Mouse (Mus musculus): ENCODE data around the gene Ivd.
A peak's percentile ranks its signal among the peaks of the same experiment; 100 is the strongest.

Ivd gene

GRCm38 (mm10) chr2:118907781-118908180, 46.0 kb downstream of the Ivd start:
- DNase-seq (ENCODE audit: low read depth, low spot score) = no peak

- DNase-seq (ENCODE audit: low read depth, low spot score) = no peak
Observed at GRCm38 (mm10) chr2:118909151-118909550, 47.4 kb downstream of the Ivd start.

- no peak for DNase-seq (ENCODE audit: low read depth, low spot score)
Observed at GRCm38 (mm10) chr2:118910605-118911278, 49.0 kb downstream of the Ivd start.

GRCm38 (mm10) chr2:118912706-118913105, 51.0 kb downstream of the Ivd start:
- DNase-seq (ENCODE audit: low read depth, low spot score) = no peak

- DNase-seq (ENCODE audit: low read depth, low spot score) = no peak
Observed at GRCm38 (mm10) chr2:118913551-118914276, 52.0 kb downstream of the Ivd start.

- no peak for DNase-seq (ENCODE audit: low read depth, low spot score)
Observed at GRCm38 (mm10) chr2:118914685-118915084, 52.9 kb downstream of the Ivd start.

- DNase-seq (ENCODE audit: low read depth, low spot score) = no peak
Observed at GRCm38 (mm10) chr2:118916436-118916835, 54.7 kb downstream of the Ivd start.

- DNase-seq (ENCODE audit: low read depth, low spot score) = no peak
Observed at GRCm38 (mm10) chr2:118918543-118918942, 56.8 kb downstream of the Ivd start.

- no peak for DNase-seq (ENCODE audit: low read depth, low spot score)
Observed at GRCm38 (mm10) chr2:118920428-118920827, 58.7 kb downstream of the Ivd start.

GRCm38 (mm10) chr2:118925952-118926351, 64.2 kb downstream of the Ivd start:
- no peak for DNase-seq (ENCODE audit: low read depth, low spot score)

GRCm38 (mm10) chr2:118926361-118926997, 64.7 kb downstream of the Ivd start, which contains the start of gene Chst14:
Chst14 (plus strand) TSS chr2:118926496.
- DNase-seq (ENCODE audit: low read depth, low spot score) = peak; percentile 74

- no peak for DNase-seq (ENCODE audit: low read depth, low spot score)
Observed at GRCm38 (mm10) chr2:118926998-118927739, 65.4 kb downstream of the Ivd start.

Measured in R1 (cell line).